Mouse (Mus musculus) midbrain, postnatal 0 days (tissue): Measurements from ENCODE around the gene Lyg2. TPM values are rescaled to one million over a fixed set of nuclear protein-coding genes. Genes with fewer than 3 reads are reported as not detected.

Source experiments
- ATAC-seq: fragments of 200-750 bp; cut with Nextera tagmentation; 2 replicates; pipeline ENCODE4 v1.8.0; 2017; ENCODE audit warnings: moderate number of reproducible peaks, mild to moderate bottlenecking, moderate TSS enrichment, moderate library complexity; ENCODE audit not compliant: low FRiP score
- DNase-seq: peaks from one replicate; pipeline ENCODE4 v3.0.0-alpha.2; 2015; ENCODE audit warnings: low spot score
- H3K27ac ChIP-seq: fragments of 300-500 bp; sonication (generic); 2 replicates; pipeline ENCODE4 v1.5.1; 2014; ENCODE audit warnings: low read depth, mild to moderate bottlenecking, low read length, mixed read lengths
- H3K27me3 ChIP-seq: fragments of 300-500 bp; sonication (generic); 2 replicates; pipeline ENCODE4 v1.6.1; 2014; ENCODE audit warnings: low read length, control low read depth, mixed read lengths; ENCODE audit not compliant: insufficient read depth
- H3K36me3 ChIP-seq: fragments of 300-500 bp; sonication (generic); 2 replicates; pipeline ENCODE4 v1.6.1; 2014; ENCODE audit warnings: low read length, control low read depth, mixed read lengths; ENCODE audit not compliant: insufficient read depth
- H3K4me1 ChIP-seq: fragments of 300-500 bp; sonication (generic); 2 replicates; pipeline ENCODE4 v1.6.1; 2014; ENCODE audit warnings: mild to moderate bottlenecking, control low read depth, antibody characterized with exemption, low read length, mixed read lengths; ENCODE audit not compliant: insufficient read depth
- H3K4me2 ChIP-seq: fragments of 300-500 bp; sonication (generic); 2 replicates; pipeline ENCODE4 v1.6.1; 2014; ENCODE audit warnings: low read depth, mild to moderate bottlenecking, low read length, mixed read lengths; ENCODE audit not compliant: poor library complexity, severe bottlenecking
- H3K4me3 ChIP-seq: fragments of 300-500 bp; sonication (generic); 2 replicates; pipeline ENCODE4 v1.5.1; 2014; ENCODE audit warnings: low read depth, mild to moderate bottlenecking, low read length, moderate library complexity
- H3K9ac ChIP-seq: fragments of 300-500 bp; sonication (generic); replicated peaks from 2 replicates; pipeline ENCODE4 v1.6.1; 2014; ENCODE audit warnings: mild to moderate bottlenecking, low read length, moderate library complexity, mixed read lengths; ENCODE audit not compliant: poor library complexity, severe bottlenecking
- H3K9me3 ChIP-seq: fragments of 300-500 bp; sonication (generic); 2 replicates; pipeline ENCODE4 v1.6.1; 2016; ENCODE audit warnings: low read length, control low read depth
- CTCF ChIP-seq: IDR thresholded peaks from 2 replicates; pipeline ENCODE4 v1.5.1; 2016; ENCODE audit warnings: antibody characterized with exemption, mild to moderate bottlenecking
- WGBS: fragments of 180-500 bp; shearing (Covaris S2); extraction: QIAGEN DNeasy Blood & Tissue Kit; methylation state at CpG from one replicate; pipeline ENCODE4 v1.1.7; 2014; 5-methylcytosine and 5-hydroxymethylcytosine counted together
- polyA plus RNA-seq: library from polyadenylated mRNA; unstranded; fragments of >200 nt; fragmentation: Nextera tagmentation; extraction: Ambion mirVana; gene quantifications from 2 replicates; pipeline ENCODE4 v1.2.1, GENCODE M21; 2015
- total RNA-seq: library from RNA; depleted of rRNA; stranded (reverse); fragments of >200 nt; gene quantifications from 2 replicates; pipeline ENCODE4 v1.2.3, GENCODE M21; 2014

Lyg2 gene
- total and polyA plus RNA-seq, 2 experiments from 2014 or later, result 0.07 TPM; not detected in 1

DNA sequence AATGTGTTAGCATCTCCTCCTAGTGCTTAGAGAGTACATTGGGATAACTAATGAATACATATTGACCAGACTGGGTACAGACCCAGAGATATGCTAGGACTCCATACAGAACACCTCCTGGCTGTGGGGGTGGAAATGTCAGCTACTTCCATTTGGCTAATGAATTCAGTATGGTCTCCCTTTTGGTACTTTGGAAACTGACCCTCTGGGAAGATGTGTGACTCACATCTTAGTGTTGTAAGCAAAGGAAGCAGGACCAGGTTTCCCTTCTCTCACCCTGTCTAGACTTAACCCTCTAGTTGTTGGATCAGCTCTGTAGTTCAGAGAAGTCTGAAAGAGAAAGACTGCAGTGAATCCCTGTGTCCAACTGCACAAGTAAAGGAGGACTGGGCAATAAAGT is 21.7 kb downstream of the Lyg2 start:
- no peak overlapping the region for H3K27ac ChIP-seq
- DNase-seq, result no peak
- peaks cover 1% of the 10 kb centered on the region; the same call in 1 of the 2 replicates for H3K4me1 ChIP-seq
- no peak overlapping the region for H3K4me3 ChIP-seq
- no peak overlapping the region for H3K4me2 ChIP-seq
- H3K27me3 ChIP-seq, result no peaks in the 10 kb centered on the region
- TF ChIP-seq CTCF, result no peak
- no peak for ATAC-seq
- H3K9me3 ChIP-seq, result no peaks in the 10 kb centered on the region
- H3K9ac ChIP-seq, result no peak overlapping the region
- H3K36me3 ChIP-seq, result peaks cover 31% of the 10 kb centered on the region

DNA sequence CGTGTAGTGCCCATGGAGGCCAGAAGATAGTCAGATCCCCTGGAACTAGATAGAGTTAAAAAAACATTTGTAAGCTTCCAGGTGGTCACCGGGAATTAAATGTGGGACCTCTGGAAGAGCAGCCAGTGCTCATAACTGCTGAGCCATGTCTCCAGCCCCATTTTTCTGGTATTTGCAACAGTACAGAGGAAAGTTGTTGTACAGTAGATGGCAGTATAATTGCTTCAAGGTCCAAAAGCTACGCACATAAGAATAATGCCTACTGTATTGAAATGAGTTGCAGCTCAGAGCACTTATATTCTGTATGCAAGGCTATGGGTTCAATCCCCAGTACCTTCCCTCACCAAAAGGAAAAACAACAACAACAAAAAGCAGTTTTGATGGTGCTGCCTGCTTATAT is 24.9 kb downstream of the Lyg2 start:
- 61% methylated on average over 3 of the region's 3 CpGs for WGBS
- H3K4me3 ChIP-seq, result peak overlapping the region; percentile 62
- peak overlapping the region; percentile 78 for H3K4me2 ChIP-seq
- no peak overlapping the region for H3K9ac ChIP-seq
- peak; percentile 63 for TF ChIP-seq CTCF
- no peaks in the 10 kb centered on the region for H3K9me3 ChIP-seq
- DNase-seq (peak; percentile 19), ATAC-seq (no peak)
- peaks cover 18% of the 10 kb centered on the region for H3K36me3 ChIP-seq
- peaks cover 7% of the 10 kb centered on the region; the same call in 1 of the 2 replicates for H3K4me1 ChIP-seq
- no peak overlapping the region for H3K27ac ChIP-seq
- H3K27me3 ChIP-seq, result no peaks in the 10 kb centered on the region

DNA sequence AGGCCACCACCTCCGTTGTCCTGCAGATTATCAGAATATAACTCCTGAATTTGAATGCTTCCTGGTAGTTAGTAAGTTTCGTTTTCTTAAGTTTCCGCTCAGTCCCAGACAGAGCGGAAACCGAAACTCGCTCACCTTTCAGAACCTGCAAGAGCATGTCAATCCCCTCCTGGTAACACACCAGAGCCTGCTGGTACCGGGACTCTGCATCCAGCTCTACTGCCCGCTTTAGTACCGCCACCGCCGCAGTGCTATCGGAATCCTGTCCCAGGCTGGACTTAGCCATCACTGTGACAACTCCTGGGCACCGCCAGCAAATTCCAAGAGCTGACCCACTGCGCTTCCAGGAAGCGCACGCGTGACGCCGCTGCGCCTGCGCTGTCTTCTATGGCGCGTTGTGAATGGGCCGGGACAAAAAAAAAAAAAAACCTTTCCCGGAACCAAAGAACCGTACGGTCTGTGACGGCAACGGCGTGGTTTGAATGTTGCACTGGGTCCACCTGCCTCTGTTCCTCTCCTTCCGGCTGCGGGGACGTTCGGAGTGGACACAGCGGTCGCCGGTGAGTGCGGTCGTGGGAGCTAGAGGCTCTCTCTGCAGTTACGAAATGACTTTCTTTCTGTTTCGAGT is 26.2 kb downstream of the Lyg2 start, which contains the start of the genes Mitd1 and Mrpl30:
Mitd1 (minus strand) TSS at position 387 of the 628 bp plus-strand sequence.
Mrpl30 (plus strand) TSS at position 453 of the 628 bp plus-strand sequence.
- Histone ChIP-seq H3K36me3 (peaks cover 9% of the 10 kb centered on the region), H3K27me3 (no peaks in the 10 kb centered on the region), H3K27ac (peak within 1 kb of the TSS; percentile 47), H3K4me1 (peaks cover 7% of the 10 kb centered on the region; the same call in 1 of the 2 replicates), H3K4me2 (peak within 1 kb of the TSS; percentile 78), H3K9me3 (no peaks in the 10 kb centered on the region), H3K9ac (peak within 1 kb of the TSS; percentile 51), H3K4me3 (peak within 1 kb of the TSS; percentile 62)
- under 1% methylated on average over 41 of the region's 41 CpGs for WGBS
- ATAC-seq, result peak; percentile 94
- no peak for TF ChIP-seq CTCF
- peak; percentile 96 for DNase-seq

DNA sequence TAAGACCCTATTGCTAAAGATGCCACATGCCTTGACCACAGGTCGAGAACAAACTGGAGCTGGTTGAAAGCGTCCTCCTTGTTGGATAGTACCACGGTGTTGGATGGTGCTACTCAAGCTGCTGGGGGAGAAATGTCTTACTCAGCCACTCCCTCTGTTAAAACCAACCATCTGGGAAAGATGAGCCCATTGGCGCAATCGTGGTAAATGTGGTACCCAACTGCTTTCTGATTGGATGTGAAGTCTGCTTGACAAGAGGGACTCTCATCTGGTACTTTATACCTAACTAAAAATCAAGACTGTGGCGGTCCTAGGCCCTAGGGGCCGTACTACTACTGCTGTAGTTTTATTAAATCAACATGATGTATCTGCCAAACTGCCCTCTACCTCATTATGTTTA is 27.1 kb downstream of the Lyg2 start:
- Histone ChIP-seq H3K4me2 (peak overlapping the region; percentile 78), H3K9me3 (no peaks in the 10 kb centered on the region), H3K27me3 (no peaks in the 10 kb centered on the region), H3K4me3 (peak overlapping the region; percentile 62; the same call in 1 of the 2 replicates), H3K27ac (no peak overlapping the region), H3K36me3 (peaks cover under 1% of the 10 kb centered on the region; the same call in 1 of the 2 replicates), H3K9ac (no peak overlapping the region), H3K4me1 (peaks cover 7% of the 10 kb centered on the region; the same call in 1 of the 2 replicates)
- DNase-seq, result no peak
- no peak for ATAC-seq
- TF ChIP-seq CTCF, result no peak
- 86% methylated on average over 7 of the region's 7 CpGs for WGBS

DNA sequence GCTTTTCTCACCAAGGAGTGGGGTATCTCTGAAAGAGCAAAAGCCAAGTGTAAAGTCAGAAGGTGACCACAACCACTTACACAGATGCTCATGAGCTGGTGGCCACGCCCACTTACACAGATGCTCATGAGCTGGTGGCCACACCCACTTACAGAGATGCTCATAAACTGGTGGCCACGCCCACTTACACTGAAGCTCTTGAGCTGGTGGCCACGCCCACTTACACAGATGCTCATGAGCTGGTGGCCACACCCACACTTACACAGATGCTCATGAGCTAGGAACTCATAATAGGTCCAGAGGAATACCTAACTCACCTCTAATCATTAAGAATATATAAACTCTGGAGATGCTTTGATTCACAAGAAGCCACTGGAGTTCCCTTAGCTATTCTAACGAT is 31.8 kb downstream of the Lyg2 start:
- H3K4me2 ChIP-seq, result no peak overlapping the region
- no peaks in the 10 kb centered on the region for H3K27me3 ChIP-seq
- H3K9ac ChIP-seq, result no peak overlapping the region
- peaks cover 20% of the 10 kb centered on the region; the same call in 1 of the 2 replicates for H3K36me3 ChIP-seq
- TF ChIP-seq CTCF, result no peak
- H3K9me3 ChIP-seq, result no peaks in the 10 kb centered on the region
- ATAC-seq, result no peak
- peaks cover 5% of the 10 kb centered on the region; the same call in 1 of the 2 replicates for H3K4me1 ChIP-seq
- no peak overlapping the region for H3K27ac ChIP-seq
- 77% methylated on average over 4 of the region's 4 CpGs for WGBS
- no peak overlapping the region for H3K4me3 ChIP-seq
- no peak for DNase-seq

DNA sequence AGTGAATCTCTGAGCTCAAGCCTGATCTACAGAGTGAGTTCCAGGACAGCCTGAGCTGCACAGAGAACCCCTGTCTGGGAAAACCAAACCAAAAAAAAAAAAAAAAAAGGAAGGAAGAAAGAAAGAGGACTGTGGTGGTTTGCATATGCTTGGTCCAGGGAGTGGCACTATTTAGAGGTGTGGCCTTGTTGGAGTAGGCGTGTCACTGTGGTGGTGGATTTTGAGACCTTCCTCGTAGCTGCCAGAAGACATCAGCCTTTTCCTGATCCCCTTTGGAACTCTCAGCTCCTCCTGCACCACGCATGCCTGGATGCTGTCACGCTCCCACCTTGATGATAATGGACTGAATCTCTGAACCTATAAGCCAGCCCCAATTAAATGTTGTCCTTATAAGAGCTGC is 32.9 kb downstream of the Lyg2 start:
- 91% methylated on average over 4 of the region's 4 CpGs for WGBS
- H3K27me3 ChIP-seq, result no peaks in the 10 kb centered on the region
- DNase-seq (no peak), ATAC-seq (no peak)
- no peaks in the 10 kb centered on the region for H3K4me1 ChIP-seq
- no peak overlapping the region for H3K27ac ChIP-seq
- H3K9me3 ChIP-seq, result no peaks in the 10 kb centered on the region
- H3K4me3 ChIP-seq, result no peak overlapping the region
- H3K9ac ChIP-seq, result no peak overlapping the region
- TF ChIP-seq CTCF, result no peak
- H3K4me2 ChIP-seq, result no peak overlapping the region
- H3K36me3 ChIP-seq, result peaks cover 24% of the 10 kb centered on the region
